Mouse (Mus musculus) small intestine, adult 2 months (tissue): ENCODE results near the gene Zfp68.

Source experiments
- CTCF ChIP-seq: fragments of 200-500 bp; IDR thresholded peaks from 2 replicates; pipeline ENCODE4 v1.5.1; 2012; ENCODE audit warnings: low read depth, mild to moderate bottlenecking, control low read depth, inconsistent platforms, low read length, moderate library complexity, mixed read lengths; ENCODE audit not compliant: insufficient replicate concordance, insufficient read length; ENCODE audit errors: extremely low read depth
- POLR2A ChIP-seq: fragments of 200-500 bp; IDR thresholded peaks from 2 replicates; pipeline ENCODE4 v1.6.1; 2012; ENCODE audit warnings: low read depth, mild to moderate bottlenecking, control low read depth, inconsistent platforms, low read length, moderate library complexity

DNA sequence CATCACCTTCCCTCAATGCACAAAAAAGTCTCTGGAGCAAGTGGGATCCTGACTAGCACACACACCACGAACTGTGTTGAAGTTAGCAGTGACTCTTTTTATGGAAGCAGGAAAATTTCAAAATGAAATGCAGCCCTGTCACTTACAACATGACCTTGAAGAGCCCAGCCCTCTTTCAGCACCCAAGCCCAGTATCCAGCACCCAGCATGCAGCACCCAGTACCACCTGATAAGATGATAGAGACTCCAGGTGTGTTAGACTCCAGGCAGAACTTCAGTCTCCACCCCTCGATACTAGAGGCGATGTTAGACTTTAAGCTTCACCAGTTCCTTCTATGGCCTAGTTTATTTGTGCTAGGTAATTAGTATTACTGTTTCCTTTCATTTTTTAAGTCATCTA lies 22.2 kb upstream of the Zfp68 start:
- TF ChIP-seq POLR2A (no peak), CTCF (no peak)
